Mouse (Mus musculus) midbrain, embryonic 16.5 days (tissue): Measurements from ENCODE around the gene Chad. TPM values are rescaled to one million over a fixed set of nuclear protein-coding genes. Genes with fewer than 3 reads are reported as not detected.
A peak's percentile ranks its signal among the peaks of the same experiment; 100 is the strongest.

ENCODE experiments used
- ATAC-seq: fragments of 200-750 bp; cut with Nextera tagmentation; 2 replicates; pipeline ENCODE4 v1.8.0; 2017; ENCODE audit warnings: moderate TSS enrichment
- H3K27ac ChIP-seq: fragments of 300-500 bp; sonication (generic); 2 replicates; pipeline ENCODE4 v1.5.1; 2014; ENCODE audit warnings: mild to moderate bottlenecking, low read length, mixed read lengths
- H3K27me3 ChIP-seq: fragments of 300-500 bp; sonication (generic); 2 replicates; pipeline ENCODE4 v1.6.1; 2014; ENCODE audit warnings: low read depth, low read length, mixed read lengths; ENCODE audit not compliant: control insufficient read depth, insufficient read depth
- H3K36me3 ChIP-seq: fragments of 300-500 bp; sonication (generic); 2 replicates; pipeline ENCODE4 v1.6.1; 2014; ENCODE audit warnings: mild to moderate bottlenecking, low read length, moderate library complexity, mixed read lengths; ENCODE audit not compliant: control insufficient read depth, insufficient read depth
- H3K4me1 ChIP-seq: fragments of 300-500 bp; sonication (generic); 2 replicates; pipeline ENCODE4 v1.6.1; 2014; ENCODE audit warnings: mild to moderate bottlenecking, low read length, mixed read lengths; ENCODE audit not compliant: control insufficient read depth, insufficient read depth
- H3K4me2 ChIP-seq: fragments of 300-500 bp; sonication (generic); 2 replicates; pipeline ENCODE4 v1.6.1; 2014; ENCODE audit warnings: mild to moderate bottlenecking, low read length, mixed read lengths
- H3K4me3 ChIP-seq: fragments of 300-500 bp; sonication (generic); 2 replicates; pipeline ENCODE4 v1.5.1; 2014; ENCODE audit warnings: low read depth, mild to moderate bottlenecking, low read length, moderate library complexity, mixed read lengths
- H3K9ac ChIP-seq: fragments of 300-500 bp; sonication (generic); 2 replicates; pipeline ENCODE4 v1.6.1; 2014; ENCODE audit warnings: low read depth, low read length, mixed read lengths
- H3K9me3 ChIP-seq: fragments of 300-500 bp; sonication (generic); replicated peaks from 2 replicates; pipeline ENCODE4 v1.6.1; 2014; ENCODE audit warnings: mild to moderate bottlenecking, low read length, mixed read lengths; ENCODE audit not compliant: control insufficient read depth, poor library complexity, severe bottlenecking
- WGBS: fragments of 180-500 bp; shearing (Covaris S2); extraction: QIAGEN DNeasy Blood & Tissue Kit; methylation state at CpG from one replicate; pipeline ENCODE4 v1.1.7; 2014; 5-methylcytosine and 5-hydroxymethylcytosine counted together
- polyA plus RNA-seq: library from polyadenylated mRNA; unstranded; fragments of >200 nt; fragmentation: Nextera tagmentation; extraction: Ambion mirVana; gene quantifications from 2 replicates; pipeline ENCODE4 v1.2.1, GENCODE M21; 2015

Gene Chad
- polyA plus RNA-seq, 1 experiment from 2014 or later: 0.43 TPM

DNA sequence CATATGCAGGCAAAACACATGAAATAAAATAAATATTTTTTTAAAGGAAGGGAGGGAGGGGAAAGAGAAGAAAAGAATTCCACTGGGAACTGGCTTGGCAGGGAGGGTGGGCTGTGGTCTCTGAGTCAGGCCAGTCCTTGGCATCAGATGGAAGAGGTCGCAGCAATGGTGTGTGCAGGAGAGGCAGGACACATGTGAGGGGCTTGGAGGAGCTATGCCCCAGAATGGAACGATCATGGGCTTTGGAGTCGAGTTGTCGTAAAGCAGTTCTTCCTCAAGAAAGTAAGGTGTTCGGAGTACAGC is 14.5 kb upstream of the Chad start:
- Histone ChIP-seq H3K9ac (no peak overlapping the region), H3K36me3 (no peaks in the 10 kb centered on the region), H3K9me3 (no peaks in the 10 kb centered on the region), H3K27ac (no peak overlapping the region), H3K4me3 (no peak overlapping the region), H3K4me1 (peaks cover 15% of the 10 kb centered on the region), H3K27me3 (no peaks in the 10 kb centered on the region), H3K4me2 (no peak overlapping the region)
- WGBS: 93% methylated on average over 5 of the region's 5 CpGs
- no peak for ATAC-seq

DNA sequence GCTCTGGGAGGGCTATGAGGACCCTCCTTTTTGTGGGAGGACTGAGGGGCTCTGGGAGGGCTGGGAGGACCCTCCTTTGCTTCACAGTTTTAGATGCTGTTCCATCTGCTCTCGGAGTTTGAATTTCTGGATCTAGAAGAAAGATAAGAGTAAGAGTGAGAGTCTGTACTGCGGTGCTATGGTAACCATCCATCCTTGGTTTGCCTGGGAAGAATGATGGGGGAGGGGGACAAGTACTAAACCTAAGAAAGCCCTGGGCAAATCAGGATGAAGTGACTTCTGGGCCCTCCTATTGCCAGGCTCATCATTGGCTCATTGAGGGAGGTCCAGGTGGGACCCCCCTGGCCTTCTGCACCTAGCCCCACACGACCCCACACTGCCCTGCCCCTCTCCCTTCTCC is 6.6 kb upstream of the Chad start:
- no peak overlapping the region for H3K4me2 ChIP-seq
- H3K4me3 ChIP-seq: no peak overlapping the region
- no peaks in the 10 kb centered on the region for H3K4me1 ChIP-seq
- H3K27me3 ChIP-seq: no peaks in the 10 kb centered on the region; the same call in 1 of the 2 replicates
- no peak overlapping the region for H3K9ac ChIP-seq
- H3K27ac ChIP-seq: no peak overlapping the region
- H3K36me3 ChIP-seq: no peaks in the 10 kb centered on the region
- 82% methylated on average over 3 of the region's 3 CpGs for WGBS
- no peaks in the 10 kb centered on the region for H3K9me3 ChIP-seq
- no peak for ATAC-seq

DNA sequence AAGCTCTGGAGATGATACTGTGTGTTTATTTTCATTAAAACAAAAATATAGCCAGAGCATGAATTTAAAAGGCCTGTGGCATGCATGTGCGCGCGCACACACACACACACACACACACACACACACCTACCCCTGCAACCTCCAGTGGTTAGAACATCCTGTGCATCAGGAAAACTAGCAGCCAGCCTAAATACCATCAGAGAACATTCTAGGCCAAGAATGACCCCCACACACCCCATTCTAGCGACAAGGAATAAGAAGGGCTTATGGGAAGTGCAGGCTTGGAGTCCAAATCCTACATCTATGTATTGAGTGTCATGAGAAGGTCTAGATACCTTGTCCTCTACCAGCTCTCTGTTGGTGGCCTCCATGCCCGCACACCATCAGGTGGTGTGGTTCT is 1.5 kb upstream of the Chad start:
- H3K27ac ChIP-seq: no peak overlapping the region
- H3K27me3 ChIP-seq: peaks cover 25% of the 10 kb centered on the region
- WGBS: 97% methylated on average over 5 of the region's 5 CpGs
- H3K4me2 ChIP-seq: no peak overlapping the region
- no peaks in the 10 kb centered on the region for H3K9me3 ChIP-seq
- no peak overlapping the region for H3K9ac ChIP-seq
- H3K4me1 ChIP-seq: peaks cover 11% of the 10 kb centered on the region
- no peak for ATAC-seq
- no peak overlapping the region for H3K4me3 ChIP-seq
- H3K36me3 ChIP-seq: no peaks in the 10 kb centered on the region

DNA sequence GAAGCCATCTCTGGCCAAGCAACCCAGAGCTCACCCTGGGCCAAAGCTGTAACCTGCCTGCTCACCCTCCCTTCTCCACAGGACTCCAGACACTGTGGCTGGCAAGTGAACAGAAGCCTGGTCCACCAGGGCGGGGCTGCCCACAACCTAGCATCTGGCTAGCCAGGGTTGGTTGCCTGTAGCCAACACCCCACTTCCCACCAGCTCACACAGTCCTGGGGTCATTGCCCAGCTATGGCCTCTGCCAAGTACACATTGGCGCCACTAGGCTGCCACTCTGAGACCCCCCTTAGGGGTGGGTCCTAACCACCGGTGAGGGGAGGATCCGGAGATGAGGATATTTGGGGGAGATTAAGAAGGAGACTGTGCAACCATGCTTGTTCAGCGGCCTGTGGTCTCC is 1.0 kb upstream of the Chad start:
- 49% methylated on average over 5 of the region's 5 CpGs for WGBS

DNA sequence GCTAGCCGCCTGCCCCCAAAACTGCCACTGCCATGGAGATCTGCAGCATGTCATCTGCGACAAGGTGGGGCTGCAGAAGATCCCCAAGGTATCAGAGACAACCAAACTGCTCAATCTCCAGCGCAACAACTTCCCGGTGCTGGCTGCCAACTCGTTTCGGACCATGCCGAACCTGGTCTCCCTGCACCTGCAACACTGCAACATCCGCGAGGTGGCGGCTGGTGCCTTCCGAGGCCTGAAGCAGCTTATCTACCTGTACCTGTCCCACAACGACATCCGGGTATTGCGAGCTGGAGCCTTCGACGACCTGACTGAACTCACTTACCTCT is 268 bp downstream of the Chad start:
- Histone ChIP-seq H3K4me3 (peak overlapping the region; percentile 33), H3K9me3 (no peaks in the 10 kb centered on the region), H3K27ac (no peak overlapping the region), H3K36me3 (no peaks in the 10 kb centered on the region), H3K27me3 (peaks cover 25% of the 10 kb centered on the region), H3K9ac (0 out of 2 replicates have a peak overlapping the region, but pooled peaks have one; percentile 34), H3K4me1 (peaks cover 11% of the 10 kb centered on the region), H3K4me2 (peak overlapping the region; percentile 58)
- 12% methylated on average over 16 of the region's 16 CpGs for WGBS
- ATAC-seq: no peak

More for the DNA sequence above, 1.0 kb upstream of the Chad start:
- peaks cover 25% of the 10 kb centered on the region for H3K27me3 ChIP-seq
- H3K36me3 ChIP-seq: no peaks in the 10 kb centered on the region
- no peak overlapping the region for H3K27ac ChIP-seq
- H3K4me2 ChIP-seq: no peak overlapping the region
- no peak overlapping the region for H3K9ac ChIP-seq
- no peaks in the 10 kb centered on the region for H3K9me3 ChIP-seq
- peaks cover 11% of the 10 kb centered on the region for H3K4me1 ChIP-seq
- no peak for ATAC-seq
- H3K4me3 ChIP-seq: no peak overlapping the region

DNA sequence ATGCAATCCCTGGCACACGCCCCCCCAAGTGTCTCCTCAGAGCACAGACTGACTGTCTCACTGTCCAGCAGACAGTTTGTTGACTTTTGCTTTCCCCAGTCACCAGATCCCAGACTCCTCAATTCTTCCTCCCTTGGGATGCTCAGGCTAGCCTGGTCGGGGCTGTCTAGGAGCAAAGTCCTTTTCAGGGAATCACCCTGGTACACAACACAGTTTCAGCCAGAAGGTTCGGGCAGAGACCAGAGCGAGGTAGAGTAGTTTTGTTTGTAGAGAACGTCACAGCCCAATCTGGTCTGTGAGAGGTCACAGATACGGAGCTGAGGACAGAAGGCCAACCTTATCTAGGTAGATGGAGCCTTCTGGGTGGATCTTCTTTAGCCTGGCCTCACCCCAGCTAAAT is 1.7 kb downstream of the Chad start:
- ATAC-seq: no peak
- H3K27ac ChIP-seq: no peak overlapping the region
- peaks cover 11% of the 10 kb centered on the region for H3K4me1 ChIP-seq
- H3K27me3 ChIP-seq: peaks cover 25% of the 10 kb centered on the region
- WGBS: 85% methylated on average over 6 of the region's 6 CpGs
- no peaks in the 10 kb centered on the region for H3K9me3 ChIP-seq
- no peaks in the 10 kb centered on the region for H3K36me3 ChIP-seq
- no peak overlapping the region for H3K4me2 ChIP-seq
- no peak overlapping the region for H3K9ac ChIP-seq
- H3K4me3 ChIP-seq: no peak overlapping the region

DNA sequence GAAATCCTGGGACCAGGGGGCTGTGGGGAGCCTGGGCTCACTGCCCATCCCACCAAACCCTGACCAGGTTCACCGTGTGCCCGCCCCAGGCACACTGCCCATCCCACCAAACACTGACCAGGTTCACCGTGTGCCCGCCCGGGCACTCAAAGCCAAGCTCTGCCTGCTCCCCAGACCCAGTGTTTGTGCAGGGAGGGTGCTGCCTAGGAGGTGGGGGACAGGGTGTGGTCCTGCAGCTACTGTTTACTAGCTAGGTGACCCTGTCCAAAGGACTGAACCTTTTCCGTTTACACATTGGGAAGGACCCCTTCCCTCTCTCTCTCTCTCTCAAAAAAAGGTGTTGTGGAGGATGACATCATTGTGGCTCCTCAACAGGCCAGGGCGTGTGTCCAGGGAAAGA is 2.5 kb downstream of the Chad start:
- 94% methylated on average over 7 of the region's 7 CpGs for WGBS
- Histone ChIP-seq H3K4me3 (no peak overlapping the region), H3K27ac (no peak overlapping the region), H3K36me3 (no peaks in the 10 kb centered on the region), H3K9me3 (no peaks in the 10 kb centered on the region), H3K4me1 (peaks cover 11% of the 10 kb centered on the region), H3K9ac (no peak overlapping the region), H3K27me3 (peaks cover 25% of the 10 kb centered on the region), H3K4me2 (no peak overlapping the region)
- no peak for ATAC-seq

DNA sequence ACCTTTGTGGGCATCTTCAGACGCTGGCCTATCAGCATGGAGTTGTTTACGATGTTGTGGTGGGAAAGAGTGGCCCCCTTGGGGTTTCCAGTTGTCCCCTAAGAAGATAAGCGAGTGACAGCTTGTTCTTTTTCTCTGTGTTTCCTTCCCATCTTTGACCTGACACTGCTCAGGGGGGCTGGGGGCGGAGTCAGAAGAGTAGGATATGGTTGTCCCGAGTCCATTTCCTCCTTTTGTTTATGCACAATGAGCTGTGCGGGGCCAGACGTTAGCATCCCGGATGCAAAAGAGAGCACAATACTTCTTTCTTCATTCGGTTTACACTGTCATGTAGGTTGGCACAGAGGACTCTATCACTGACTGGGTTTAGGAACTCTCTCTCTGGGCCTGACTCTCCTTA is 5.8 kb downstream of the Chad start:
- Histone ChIP-seq H3K4me2 (no peak overlapping the region), H3K9ac (no peak overlapping the region), H3K36me3 (no peaks in the 10 kb centered on the region), H3K27me3 (peaks cover 3% of the 10 kb centered on the region; the same call in 1 of the 2 replicates), H3K4me1 (no peaks in the 10 kb centered on the region), H3K9me3 (no peaks in the 10 kb centered on the region), H3K27ac (no peak overlapping the region), H3K4me3 (no peak overlapping the region)
- WGBS: 51% methylated on average over 9 of the region's 9 CpGs
- no peak for ATAC-seq

DNA sequence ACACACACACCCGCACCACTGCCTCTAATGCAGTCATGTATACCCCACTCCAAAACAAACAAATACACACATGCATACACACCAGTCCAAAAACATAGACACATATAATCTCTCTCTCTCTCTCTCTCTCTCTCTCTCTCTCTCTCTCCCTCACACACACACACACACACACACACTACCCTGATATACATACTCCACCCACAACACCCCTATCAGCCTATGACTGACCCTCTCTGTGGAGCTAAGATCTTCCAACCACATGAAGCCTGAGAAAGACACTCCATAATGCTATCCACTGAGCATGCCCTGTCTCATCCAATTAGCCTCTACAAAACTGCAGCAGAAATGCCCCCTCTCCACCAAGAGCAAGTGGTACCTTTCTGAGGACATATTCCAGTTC is 7.0 kb downstream of the Chad start:
- no peak overlapping the region for H3K4me3 ChIP-seq
- H3K9me3 ChIP-seq: no peaks in the 10 kb centered on the region
- no peaks in the 10 kb centered on the region for H3K36me3 ChIP-seq
- no peak for ATAC-seq
- WGBS: 100% methylated on average over 1 of the region's 1 CpGs
- H3K27me3 ChIP-seq: no peaks in the 10 kb centered on the region
- H3K4me2 ChIP-seq: no peak overlapping the region
- H3K4me1 ChIP-seq: no peaks in the 10 kb centered on the region
- H3K27ac ChIP-seq: no peak overlapping the region
- H3K9ac ChIP-seq: no peak overlapping the region

DNA sequence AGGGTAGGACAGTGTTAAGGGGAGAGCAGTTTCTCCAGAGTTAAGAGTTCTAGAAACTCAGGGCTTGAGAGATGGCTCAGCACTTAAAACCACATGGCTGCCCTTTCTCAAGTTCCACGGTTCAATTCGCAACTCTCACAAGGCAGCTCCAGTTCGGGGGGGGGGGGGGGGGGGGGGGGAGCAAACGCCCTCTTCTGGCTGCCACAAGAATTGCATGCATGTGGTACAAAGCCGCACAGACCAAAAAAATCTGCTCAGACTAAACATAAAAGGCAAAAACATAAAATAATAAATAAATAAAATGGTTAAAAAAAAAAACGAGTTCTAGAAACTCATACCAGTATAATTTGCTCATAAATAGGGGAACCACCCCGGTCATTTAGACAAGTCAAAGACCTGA is 9.7 kb downstream of the Chad start:
- Histone ChIP-seq H3K4me1 (no peaks in the 10 kb centered on the region), H3K27ac (no peak overlapping the region), H3K27me3 (no peaks in the 10 kb centered on the region), H3K9ac (no peak overlapping the region), H3K36me3 (no peaks in the 10 kb centered on the region), H3K9me3 (no peaks in the 10 kb centered on the region), H3K4me2 (no peak overlapping the region), H3K4me3 (no peak overlapping the region)
- no peak for ATAC-seq
- 22% methylated on average over 6 of the region's 7 CpGs for WGBS
